Mouse (Mus musculus): ENCODE results near the gene Sos1.

- TF ChIP-seq POLR2A (IDR thresholded peaks at IDR 0.05; ENCODE audit: extremely low read depth, insufficient read depth, low read length), result no peak
- no peak for TF ChIP-seq CTCF (IDR thresholded peaks at IDR 0.05; ENCODE audit: extremely low read depth, insufficient read depth, low read length)
Measured at GRCm38 (mm10) chr17:80497183-80497601, 16.9 kb upstream of the Sos1 start.
